Mouse (Mus musculus): ENCODE measurements around the gene Myocd.

Myocd gene

DNA sequence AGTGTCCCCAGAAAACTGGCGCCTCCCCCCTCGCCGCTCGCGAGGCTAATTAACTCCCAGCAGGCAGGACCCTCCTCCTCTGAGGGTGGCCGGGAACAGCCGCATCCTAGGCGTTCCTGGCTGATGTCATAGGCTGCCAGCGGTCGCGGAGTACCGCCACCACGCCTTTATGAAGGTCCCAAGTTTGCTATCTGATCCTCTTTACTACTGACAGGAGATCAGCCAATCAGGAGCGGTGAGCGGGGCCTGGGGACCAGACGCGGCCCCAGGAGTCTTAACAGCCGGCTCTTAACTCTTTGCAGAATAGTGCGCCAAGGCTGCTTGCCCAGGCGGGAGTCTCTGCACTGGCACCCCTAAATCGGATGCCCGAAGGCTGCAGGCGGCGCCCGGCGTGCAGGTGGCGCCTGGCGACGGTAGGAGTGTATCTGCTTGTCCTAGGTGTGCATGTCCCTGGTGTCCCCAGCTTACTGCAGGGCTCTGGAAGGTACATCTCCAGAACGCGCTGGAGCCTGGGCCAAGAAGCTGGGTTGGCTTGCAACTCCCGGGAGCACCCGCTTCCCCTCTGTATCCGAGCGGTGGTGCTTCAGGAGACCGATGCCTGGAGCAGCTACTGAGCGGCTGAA lies at the start of gene Myocd:
TSS of gene Myocd (minus strand) at position 139 of the 623 bp plus-strand sequence.
- no peak for DNase-seq

DNA sequence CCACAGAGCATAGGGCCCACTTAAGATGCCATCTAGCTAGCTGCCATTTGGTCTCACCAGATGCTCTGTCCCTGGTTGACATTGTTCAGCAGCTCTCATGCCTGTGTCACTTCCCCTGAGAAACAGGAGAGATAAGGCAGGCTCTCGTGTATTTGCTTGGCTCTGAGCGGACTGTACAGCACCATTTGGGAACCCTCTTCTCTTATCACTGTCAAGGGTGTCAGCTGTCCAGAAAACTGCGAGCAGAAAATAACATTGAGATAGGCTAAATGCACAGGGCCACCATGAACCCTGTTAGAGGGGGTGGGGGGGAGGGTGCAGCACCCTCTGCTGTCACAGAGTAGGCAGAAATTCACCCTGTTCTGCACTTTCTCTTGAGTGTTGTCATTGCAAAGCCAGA lies 34.0 kb upstream of the Myocd start:
- no peak for DNase-seq

DNA sequence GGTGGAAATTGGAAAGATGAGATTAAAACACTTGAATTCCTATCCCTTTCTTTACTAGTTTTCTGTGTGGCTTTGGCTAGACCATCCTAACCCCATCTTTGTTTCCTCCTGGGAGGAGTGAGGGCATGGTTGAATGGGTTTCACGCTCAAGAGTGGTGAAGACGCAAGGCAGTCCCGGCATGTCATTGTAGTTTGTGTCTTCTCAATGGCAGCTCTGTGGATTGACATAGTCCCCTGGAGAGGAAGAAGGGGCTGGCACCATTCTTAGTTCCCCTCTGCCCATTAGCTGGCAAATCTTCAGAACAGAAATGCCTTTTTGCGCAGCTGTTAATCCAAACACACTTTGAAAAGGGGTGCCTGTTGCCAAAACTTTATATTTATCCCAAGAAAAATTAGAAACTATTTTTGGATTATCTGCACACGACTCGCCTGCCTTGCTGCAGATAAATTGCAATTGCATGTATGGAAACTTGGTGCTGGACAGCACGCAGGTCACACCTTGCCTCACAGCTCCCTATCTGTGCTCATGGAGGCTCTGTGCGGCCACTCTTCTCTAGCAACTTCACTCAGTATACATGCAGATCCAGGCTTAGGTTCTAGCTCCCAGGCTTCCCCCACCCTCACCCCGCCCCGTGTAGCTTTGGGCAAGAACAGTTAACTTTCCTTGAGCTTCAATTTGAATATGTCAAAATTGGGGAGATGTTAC lies 24.5 kb upstream of the Myocd start:
- DNase-seq: no peak

DNA sequence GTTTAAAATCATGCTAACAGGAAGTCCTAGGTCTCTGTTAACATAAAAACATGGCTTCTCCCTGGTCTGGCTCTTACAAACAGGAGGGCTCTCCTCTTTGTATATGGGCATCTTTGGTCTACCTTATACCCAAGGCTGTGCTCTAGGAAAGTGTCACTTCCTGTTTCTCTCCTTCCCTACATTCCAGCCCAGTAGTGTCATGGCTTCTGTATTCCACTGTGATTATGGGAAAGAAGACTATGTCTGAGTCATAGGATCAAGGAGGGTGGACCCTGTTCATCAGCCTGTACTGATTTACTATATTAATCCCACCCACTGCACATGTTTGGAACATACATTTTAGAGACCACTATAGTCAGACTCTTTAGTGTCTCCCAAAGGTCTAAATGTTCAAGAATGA lies 23.2 kb upstream of the Myocd start:
- no peak for DNase-seq

DNA sequence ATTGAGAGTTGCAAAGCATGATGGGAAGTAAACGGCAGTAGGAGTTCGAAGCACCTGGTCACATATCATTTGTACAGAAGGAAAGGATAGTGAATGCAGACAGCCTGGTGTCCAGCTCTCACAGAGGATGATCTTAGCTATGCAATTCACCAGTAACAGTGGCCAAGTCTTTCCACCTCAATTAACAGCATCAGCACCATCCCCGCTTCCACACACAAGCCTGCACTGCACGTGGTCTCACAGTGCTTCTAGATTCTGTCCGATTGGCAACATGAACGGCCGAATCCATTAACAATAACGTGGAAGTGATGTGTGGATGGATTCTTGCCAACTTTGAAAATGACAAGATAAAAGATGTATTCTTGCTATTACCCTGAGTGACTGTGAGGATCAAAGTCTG lies 17.9 kb upstream of the Myocd start:
- no peak for DNase-seq

DNA sequence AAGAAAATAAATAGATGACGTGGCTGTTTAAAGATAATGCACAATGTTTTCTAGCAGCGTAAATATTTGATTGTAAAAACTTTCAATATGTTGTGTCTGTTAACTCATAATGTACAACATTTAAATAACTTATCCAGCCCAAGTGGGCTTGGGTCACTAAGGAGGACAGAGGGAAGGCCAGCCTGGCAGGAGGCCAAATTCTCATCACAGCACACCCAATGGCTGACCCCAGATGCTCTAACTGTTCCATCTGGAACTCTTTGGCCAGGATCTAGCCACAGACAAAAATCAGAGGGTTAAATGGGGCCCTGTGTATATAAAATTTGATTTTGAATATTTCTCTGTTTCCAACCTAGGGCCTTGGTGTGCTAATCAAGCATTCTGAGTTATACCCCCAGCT lies 16.4 kb upstream of the Myocd start:
- DNase-seq: no peak

DNA sequence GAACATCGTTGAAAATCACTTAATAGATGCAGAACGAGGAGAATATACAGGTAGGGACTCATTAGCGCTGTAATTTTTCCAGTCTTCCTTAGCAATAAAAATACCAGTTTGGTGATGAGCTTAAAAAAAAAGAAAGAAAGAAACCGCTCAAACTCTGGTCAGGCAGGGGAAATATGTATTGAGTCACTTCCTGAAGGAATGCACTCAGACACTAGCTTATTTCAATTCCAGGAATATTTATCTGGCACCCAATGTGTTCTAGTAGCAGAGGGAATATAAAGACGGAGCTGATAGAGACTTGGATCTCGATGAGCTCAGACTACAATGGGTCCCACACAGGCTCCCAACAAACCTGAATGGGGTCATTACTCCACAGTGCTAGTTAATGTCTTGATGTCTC lies 5.7 kb upstream of the Myocd start:
- DNase-seq: no peak

DNA sequence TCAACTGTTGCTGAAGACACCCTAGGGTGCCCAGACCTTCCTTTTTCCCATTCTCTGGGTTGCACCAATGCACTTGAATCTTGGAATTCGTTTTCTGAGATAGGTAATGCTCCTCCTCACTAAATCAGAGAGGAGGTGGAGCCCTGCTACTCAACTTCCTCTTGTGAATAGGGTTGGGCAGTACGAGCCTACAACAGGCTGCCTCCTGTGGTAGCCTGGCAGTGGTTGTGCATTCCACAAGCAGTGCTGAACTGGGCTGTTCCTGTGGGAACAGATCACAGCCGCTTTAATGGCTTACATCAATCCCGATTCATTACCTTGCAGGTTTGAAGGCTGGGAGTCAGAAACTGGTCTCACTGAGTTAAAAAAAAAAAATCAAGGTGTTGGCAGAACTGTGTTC lies 1.2 kb upstream of the Myocd start:
- DNase-seq: no peak

DNA sequence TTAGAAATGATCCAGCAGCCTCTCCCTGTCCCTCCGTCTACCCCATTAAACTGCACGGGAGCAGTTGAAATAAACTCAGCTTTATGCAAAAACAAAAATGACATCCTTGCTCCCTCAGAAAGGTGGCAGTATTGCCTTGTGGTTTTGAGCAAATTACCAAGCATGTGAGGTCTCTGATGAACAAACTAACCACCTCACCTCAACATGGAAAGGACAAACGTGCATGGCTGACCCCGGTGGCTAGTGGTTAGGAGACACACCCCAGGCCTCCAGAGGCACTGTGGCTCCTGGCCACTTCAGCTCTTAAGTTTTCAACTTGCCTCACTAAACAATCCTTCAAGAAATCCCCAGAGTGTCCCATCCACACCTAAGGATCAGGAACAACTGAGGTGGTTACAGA lies 1.5 kb downstream of the Myocd start:
- peak; percentile 48 for DNase-seq

DNA sequence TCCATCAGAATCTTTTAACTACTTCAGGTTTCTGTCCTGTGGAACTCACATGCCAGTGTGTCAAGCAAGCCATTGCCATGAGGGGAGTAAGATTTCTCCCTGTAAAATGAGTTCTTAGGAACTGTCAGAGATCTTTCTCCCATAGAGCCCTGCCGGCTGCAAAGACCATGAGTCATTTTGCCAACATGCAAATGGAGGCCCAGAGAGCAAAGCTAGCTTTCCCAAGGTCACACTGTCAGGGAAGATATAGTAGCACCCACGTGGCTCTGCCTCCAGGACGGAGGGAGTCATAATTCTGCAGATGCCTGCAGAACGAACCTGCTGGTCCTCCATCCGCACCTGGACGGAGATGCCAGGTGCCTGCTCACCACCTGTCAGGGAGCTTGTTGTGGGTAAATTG lies 6.3 kb downstream of the Myocd start:
- DNase-seq: no peak

DNA sequence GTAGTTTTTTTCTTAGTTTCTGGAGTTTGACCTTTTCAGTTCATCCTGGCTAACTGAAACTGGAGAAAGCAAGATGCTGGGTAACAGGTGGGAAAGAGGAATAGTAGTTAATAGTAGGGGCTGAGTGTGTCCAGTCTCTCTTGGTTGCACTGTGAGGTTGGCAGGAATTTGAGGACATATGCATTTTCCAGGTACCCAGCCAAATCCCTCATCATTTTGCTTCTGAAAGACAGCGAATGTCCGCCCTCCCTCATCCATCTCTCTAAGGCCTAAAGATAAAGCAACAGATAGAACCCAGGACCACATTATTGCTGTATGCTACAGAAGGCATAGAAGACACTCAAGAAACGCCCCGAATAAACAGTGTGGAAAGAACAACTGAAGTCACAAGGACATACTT lies 10.8 kb downstream of the Myocd start:
- no peak for DNase-seq

DNA sequence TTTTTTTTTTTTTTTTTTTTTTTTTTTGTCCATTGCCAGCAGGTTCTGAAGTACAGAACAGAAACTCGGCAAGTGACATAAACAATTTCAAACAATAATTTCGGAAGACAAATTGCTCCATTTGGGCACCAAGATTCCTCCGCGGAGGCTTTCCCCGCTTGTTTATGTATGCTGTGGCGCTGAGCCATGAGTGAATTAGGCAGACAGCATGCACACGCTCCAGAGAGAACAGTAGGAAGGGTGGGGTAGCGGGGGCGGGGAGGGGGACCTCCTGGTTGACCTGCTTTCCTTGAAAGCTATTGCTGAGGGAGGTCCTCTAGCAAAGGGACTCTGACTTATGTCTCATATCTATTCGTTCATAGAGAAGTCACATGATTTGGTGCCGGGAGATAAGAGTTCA lies 13.6 kb downstream of the Myocd start:
- DNase-seq: no peak

DNA sequence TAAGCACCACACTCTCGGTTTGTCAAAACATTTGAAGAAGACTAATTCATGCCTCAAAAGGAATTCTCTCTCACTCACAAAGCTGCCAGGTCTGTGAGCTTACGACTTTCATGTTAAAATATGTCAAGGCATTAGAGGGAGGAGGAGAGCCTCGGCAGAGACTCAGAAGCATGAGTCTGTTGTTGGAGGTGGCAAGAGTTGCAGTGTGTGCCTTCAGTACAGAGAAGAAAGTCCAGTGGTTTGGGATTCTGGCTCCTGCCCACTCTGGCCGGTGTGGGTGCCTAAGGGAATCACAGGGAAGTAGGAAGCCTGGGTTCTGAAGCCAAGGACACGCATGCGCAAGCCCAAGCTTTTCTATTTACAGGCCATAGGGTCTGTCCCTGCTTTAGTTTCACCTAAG lies 14.2 kb downstream of the Myocd start:
- DNase-seq: no peak

DNA sequence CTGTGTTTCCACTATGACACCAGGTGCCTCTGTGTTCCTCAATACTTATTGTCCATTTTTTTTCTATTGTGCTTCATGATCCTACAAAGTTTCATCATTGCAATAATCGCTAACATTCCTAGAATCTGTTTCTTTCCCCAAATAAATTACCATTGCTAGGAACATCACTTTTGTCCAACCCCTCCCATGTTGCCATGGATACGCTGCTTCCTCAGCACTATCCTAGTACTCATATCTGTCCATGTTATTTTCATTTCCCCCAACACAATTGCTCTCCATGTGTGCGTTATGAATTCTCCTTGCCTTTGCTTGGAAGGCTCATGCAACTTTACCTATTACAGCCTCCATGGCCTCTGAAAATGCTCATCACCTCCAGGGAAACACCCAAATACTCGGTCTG lies 19.4 kb downstream of the Myocd start:
- DNase-seq: no peak

DNA sequence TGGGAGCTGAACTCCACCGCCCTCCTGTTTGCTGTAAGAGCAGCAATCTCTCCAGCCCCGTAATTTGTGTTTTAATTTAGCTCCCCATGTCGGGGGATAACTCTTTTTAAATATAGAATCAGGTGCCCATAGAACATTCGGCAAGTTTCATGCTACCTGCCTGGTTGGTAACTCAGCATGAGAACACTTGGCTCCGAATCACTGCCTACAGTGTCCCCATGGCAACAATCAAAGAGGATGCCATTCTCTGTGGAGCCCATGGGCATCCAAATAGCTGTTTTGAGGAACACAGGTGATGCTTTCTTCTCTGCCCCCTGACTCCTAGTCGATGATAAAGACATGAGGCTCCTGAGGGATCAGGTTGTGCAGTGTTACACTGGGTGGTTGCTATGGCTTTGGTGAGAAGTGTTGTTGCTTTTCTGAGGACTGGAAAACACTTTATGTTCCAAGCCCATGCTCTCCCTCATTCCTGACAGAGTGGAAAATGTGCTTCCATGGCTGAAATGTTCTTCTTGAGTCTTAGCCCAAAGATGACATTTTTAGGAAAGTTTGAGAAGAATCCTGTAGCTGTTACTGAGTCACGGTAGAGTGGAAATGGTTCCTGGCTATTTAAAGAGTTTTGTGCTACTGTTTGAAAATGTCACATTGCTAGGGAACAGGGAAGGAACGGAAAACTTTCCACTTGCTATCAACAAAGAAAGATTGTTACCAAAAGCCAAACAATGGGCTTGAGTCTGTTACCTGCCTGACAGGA lies 23.3 kb downstream of the Myocd start:
- DNase-seq: no peak

DNA sequence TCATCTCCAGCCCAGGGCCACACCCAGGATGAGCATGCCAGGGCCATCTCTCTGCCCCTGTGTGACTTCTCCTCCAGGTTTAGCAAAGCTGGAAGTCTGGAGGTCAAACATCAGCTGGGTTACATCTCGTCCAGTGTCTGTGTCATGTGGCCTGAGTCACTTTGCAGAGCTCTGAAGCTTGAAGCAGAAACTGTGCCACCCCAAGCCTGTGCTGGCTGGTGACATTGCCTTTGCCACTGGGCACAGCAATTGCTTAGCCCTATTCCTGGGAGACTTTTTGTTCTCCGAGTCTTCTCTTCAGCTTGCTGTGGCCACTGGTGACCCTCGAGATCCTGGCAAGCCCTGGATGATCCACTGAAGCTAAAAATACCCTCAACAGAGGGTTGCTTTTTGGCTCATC lies 26.2 kb downstream of the Myocd start:
- DNase-seq: no peak

DNA sequence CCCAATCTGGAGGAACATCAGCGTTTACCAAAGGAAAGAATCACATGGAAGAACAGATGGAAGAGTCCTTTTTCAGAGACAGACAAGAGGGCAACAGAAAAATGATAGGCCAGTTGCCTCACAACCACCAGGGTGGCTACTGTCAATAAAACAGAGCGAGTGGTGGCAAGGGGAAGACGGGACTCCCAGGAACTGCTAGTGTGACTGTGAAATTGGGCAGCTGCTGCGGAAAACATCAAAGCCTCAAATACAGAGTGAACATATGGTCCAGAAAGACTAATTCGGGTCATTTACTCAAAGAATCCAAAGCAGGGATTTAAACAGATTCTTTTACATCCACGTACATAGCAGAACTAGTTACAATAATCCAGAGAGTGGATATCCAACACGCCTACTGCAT lies 29.3 kb downstream of the Myocd start:
- no peak for DNase-seq

DNA sequence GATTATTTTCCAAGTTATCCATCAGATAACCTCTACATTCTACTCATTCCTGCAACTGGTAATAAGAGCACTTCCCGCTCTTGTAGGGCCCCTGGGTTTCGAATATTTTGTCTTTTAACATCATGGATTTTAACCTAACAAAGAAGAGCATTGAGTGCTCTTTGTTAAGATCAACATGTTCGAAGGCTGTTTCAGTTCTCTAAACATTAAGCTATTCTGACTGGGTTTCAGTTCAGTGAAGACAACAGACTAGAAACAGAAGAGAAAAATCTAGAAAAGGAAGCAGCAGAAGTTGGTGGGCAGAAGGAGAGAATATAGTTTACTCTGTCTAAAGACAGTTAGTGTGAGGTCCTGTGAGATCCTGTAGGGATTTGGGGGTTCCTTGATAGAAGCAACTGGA lies 31.9 kb downstream of the Myocd start:
- no peak for DNase-seq

DNA sequence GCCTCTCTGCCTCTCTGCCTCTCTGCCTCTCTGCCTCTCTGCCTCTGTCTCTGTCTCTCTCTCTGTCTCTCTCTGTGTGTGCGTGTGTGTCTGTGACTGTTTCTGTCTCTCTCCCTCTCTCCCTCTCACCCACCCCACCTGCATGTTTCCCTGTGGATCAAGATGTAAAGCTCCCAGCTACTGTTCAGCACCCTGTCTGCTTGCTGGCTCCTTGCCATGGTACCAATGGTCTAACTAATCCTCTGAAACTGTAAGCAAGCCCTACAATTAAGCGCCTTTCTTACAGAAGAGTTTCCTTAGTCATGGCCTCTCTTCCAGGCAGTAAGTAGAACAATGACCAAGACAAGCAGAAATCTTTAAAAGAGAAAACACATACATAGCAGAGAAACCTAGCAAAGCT lies 32.9 kb downstream of the Myocd start:
- no peak for DNase-seq

DNA sequence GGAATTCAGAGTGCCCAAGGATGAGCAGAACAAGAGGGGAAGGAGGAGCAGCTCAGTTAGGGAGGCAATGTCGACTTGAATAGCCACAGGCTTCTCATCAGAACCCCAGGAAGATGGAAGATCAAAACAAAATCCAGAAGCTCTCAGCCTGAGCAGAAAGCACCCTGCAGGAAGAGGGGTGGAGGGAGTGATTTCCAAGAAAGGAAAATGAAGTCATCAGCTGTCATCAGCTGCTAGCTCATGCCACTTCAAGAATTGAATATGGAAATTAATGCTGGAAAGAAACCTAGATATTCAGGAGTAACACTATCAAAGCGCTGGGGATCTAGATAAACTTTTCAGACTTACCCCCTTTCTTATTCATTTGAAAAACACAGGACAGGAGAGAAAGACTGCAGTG lies 34.4 kb downstream of the Myocd start:
- no peak for DNase-seq

DNA sequence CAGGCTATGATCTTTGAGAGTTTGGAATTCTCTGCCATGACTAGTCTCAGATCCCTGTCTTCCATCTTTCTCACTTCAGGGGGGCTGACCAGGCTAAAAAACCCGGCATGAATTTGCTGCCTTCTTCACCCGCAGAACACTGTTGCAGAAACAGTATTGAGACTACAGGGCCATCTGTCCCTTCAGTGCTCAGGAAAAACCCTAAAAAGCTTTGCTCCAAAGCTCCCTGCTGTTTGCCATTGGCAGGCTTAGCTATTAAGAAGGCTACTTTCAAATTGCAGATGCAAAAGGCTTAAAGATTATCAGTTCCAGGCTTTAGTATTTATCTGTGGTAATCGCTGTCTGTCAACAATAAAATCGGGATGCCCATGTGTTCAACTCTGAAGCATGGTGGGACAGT lies 38.0 kb downstream of the Myocd start:
- peak; percentile 6 for DNase-seq

DNA sequence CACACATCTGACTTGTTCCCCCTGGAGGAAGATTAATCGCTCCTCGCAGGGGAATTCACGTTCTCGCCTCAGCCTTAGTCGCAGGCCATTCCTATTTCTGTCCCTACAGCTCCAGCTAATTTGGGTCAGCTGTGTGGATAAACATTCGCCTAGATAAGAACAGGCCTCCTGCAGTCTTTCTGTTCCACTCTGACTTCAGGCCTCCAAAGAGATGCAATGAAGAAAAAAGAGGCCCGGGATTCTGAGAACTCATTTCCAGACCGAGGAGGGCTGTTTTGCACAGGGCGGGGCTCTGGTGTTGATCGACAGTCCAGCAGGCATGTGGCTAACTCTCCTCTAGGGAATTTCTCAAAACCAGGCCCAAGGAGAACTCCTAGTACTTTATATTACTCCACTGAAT lies 43.0 kb downstream of the Myocd start:
- DNase-seq: no peak

DNA sequence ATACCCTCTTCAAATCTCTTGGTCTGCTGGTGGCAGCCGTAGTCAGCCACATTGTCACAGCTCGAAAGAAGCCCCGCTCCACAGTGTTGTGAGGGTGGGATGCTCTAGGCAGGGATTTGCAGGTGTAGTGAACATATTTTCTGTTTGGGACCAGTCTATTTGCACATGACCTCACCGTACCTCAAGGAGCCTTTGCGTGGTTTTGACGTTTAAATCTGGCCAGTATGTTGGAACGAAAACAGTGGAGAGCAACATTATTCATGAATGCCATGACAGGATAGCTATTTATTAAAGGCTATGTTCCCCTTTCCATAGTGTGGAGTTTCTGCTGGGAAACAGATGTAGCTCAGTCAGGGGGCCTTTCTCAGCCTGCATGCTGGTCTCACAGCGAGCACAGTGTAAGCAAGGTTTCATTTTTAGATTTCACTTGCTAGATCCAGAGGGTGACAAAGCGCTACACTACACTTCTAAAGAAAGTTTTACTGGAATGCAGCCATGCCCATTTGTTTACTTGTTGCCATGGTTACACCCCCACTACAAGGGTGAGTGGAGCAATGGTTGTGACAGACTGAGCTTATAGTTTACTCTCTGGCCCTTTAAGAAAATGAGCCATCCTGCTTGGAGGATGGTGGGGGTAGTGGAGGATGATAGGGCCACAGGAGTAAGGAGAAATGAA lies 54.7 kb downstream of the Myocd start:
- no peak for DNase-seq

DNA sequence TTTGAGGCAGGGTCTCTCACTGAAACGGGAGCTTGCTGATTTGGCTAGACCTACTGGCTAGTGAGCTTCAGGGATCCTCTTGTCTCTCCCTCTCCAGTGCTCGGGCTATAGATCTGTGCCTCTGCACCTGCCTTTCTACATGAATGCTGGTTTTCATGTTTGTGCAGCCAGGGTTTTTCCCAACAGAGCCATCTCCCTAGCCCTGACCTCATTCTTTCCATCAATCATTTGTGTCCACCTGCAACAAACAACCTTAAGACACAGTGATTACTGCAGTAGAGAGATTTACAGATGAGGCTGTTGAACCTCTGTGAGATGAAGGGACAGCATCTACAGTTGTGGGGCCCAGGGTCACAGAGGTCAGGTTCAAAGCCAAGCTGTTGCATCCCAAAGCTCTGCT lies 56.0 kb downstream of the Myocd start:
- DNase-seq: no peak
